Mouse (Mus musculus): ENCODE data around the gene Rps27a.
"Not testable (repeated sequence)": the region's sequence is repeated elsewhere in the genome, so short reads cannot be mapped to it uniquely, and the experiment has no call there.

Rps27a gene

GRCm38 (mm10) chr11:29547752-29548503 is at the start of gene Rps27a, which contains the start of gene Clhc1:
Gene Rps27a, minus strand, starts transcription at chr11:29548109.
Gene Clhc1, plus strand, starts transcription at chr11:29547950.
- peak; percentile 95 to 96 for DNase-seq (ENCODE audit: low read depth in 2 of 2, low spot score in 2 of 2)

GRCm38 (mm10) chr11:29597159-29597558 is 49.2 kb upstream of the Rps27a start:
- DNase-seq (ENCODE audit: low read depth in 2 of 2, low spot score in 2 of 2), result no peak

GRCm38 (mm10) chr11:29595217-29595616 is 47.3 kb upstream of the Rps27a start:
- no peak for DNase-seq (ENCODE audit: low read depth in 2 of 2, low spot score in 2 of 2)

GRCm38 (mm10) chr11:29579610-29580009 is 31.7 kb upstream of the Rps27a start:
- DNase-seq (ENCODE audit: low read depth in 2 of 2, low spot score in 2 of 2), result no peak

GRCm38 (mm10) chr11:29572656-29573055 is 24.7 kb upstream of the Rps27a start:
- no peak for DNase-seq (ENCODE audit: low read depth in 2 of 2, low spot score in 2 of 2)

GRCm38 (mm10) chr11:29571536-29571935 is 23.6 kb upstream of the Rps27a start:
- DNase-seq (ENCODE audit: low read depth in 2 of 2, low spot score in 2 of 2), result no peak

- no peak for DNase-seq (ENCODE audit: low read depth in 2 of 2, low spot score in 2 of 2)
These were observed 15.5 kb upstream of the Rps27a start for GRCm38 (mm10) chr11:29563406-29563805.

GRCm38 (mm10) chr11:29560990-29561389 is 13.1 kb upstream of the Rps27a start:
- DNase-seq (ENCODE audit: low read depth in 2 of 2, low spot score in 2 of 2), result no peak

- no peak for DNase-seq (ENCODE audit: low read depth in 2 of 2, low spot score in 2 of 2)
These were observed 12.5 kb upstream of the Rps27a start for GRCm38 (mm10) chr11:29560452-29560851.

- DNase-seq (ENCODE audit: low read depth in 2 of 2, low spot score in 2 of 2), result no peak
These were observed 1.5 kb upstream of the Rps27a start for GRCm38 (mm10) chr11:29549425-29549778.

- no peak for DNase-seq (ENCODE audit: low read depth in 2 of 2, low spot score in 2 of 2)
These were observed 855 bp upstream of the Rps27a start for GRCm38 (mm10) chr11:29548504-29549424.

- no peak for DNase-seq (ENCODE audit: low read depth in 2 of 2, low spot score in 2 of 2)
These were observed 609 bp downstream of the Rps27a start for GRCm38 (mm10) chr11:29547249-29547751.

GRCm38 (mm10) chr11:29546762-29547161 is 1.1 kb downstream of the Rps27a start:
- DNase-seq (ENCODE audit: low read depth in 2 of 2, low spot score in 2 of 2), result no peak

GRCm38 (mm10) chr11:29546297-29546696 is 1.6 kb downstream of the Rps27a start:
- DNase-seq (ENCODE audit: low read depth in 2 of 2, low spot score in 2 of 2), result not testable (repeated sequence)

GRCm38 (mm10) chr11:29545150-29545752 is 2.7 kb downstream of the Rps27a start:
- not testable (repeated sequence) for DNase-seq (ENCODE audit: low read depth in 2 of 2, low spot score in 2 of 2)

GRCm38 (mm10) chr11:29544225-29544945 is 3.5 kb downstream of the Rps27a start:
- no peak for DNase-seq (ENCODE audit: low read depth in 2 of 2, low spot score in 2 of 2)

- DNase-seq (ENCODE audit: low read depth in 2 of 2, low spot score in 2 of 2), result no peak
These were observed 9.7 kb downstream of the Rps27a start for GRCm38 (mm10) chr11:29538201-29538600.

GRCm38 (mm10) chr11:29525988-29526794 is 21.7 kb downstream of the Rps27a start, which contains the start of gene Mtif2:
Gene Mtif2, plus strand, starts transcription at chr11:29526408.
- peak; percentile 42 to 45 for DNase-seq (ENCODE audit: low read depth in 2 of 2, low spot score in 2 of 2)

GRCm38 (mm10) chr11:29514682-29515412 is 33.1 kb downstream of the Rps27a start, which contains the start of gene Prorsd1:
Gene Prorsd1, minus strand, starts transcription at chr11:29515033.
- DNase-seq (ENCODE audit: low read depth in 2 of 2, low spot score in 2 of 2), result peak; percentile 80 to 89

Data from CD8-positive naive resting alpha-beta T cell, adult 2 months (primary cell).